Mouse (Mus musculus): ENCODE measurements around the gene Dact3. TPM values are rescaled to one million over a fixed set of nuclear protein-coding genes. Genes with fewer than 3 reads are reported as not detected.

Dact3 gene
- total RNA-seq, 2 experiments from 2014 or later: 179 to 210 TPM

GRCm38 (mm10) chr7:16909909-16910308 lies 34.8 kb downstream of the Dact3 start:
- DNase-seq (ENCODE audit: low spot score in 2 of 2): no peak
- intact Hi-C loops (cut with DNase I): no loop called here

GRCm38 (mm10) chr7:16911904-16912303 lies 36.8 kb downstream of the Dact3 start:
- no peak for DNase-seq (ENCODE audit: low spot score in 2 of 2)
- intact Hi-C loops (cut with DNase I): no loop called here

- intact Hi-C loops (cut with DNase I): no loop called here
- DNase-seq (ENCODE audit: low spot score in 2 of 2): no peak
Measured at GRCm38 (mm10) chr7:16912360-16912759, 37.2 kb downstream of the Dact3 start.

GRCm38 (mm10) chr7:16913806-16914452 lies 38.8 kb downstream of the Dact3 start:
- intact Hi-C loops (cut with DNase I): loop anchor here (1.0 kb wide), 1 partner anchor 19 kb away; no protein-coding TSS in a partner anchor
- DNase-seq (ENCODE audit: low spot score in 2 of 2): peak in 1 of 2 experiments; percentile 71

GRCm38 (mm10) chr7:16914453-16915343 lies 39.6 kb downstream of the Dact3 start:
- intact Hi-C loops (cut with DNase I): no loop called here
- no peak for DNase-seq (ENCODE audit: low spot score in 2 of 2)

- intact Hi-C loops (cut with DNase I): no loop called here
- no peak for DNase-seq (ENCODE audit: low spot score in 2 of 2)
Measured at GRCm38 (mm10) chr7:16915461-16916340, 40.6 kb downstream of the Dact3 start.

- intact Hi-C loops (cut with DNase I): no loop called here
- no peak for DNase-seq (ENCODE audit: low spot score in 2 of 2)
Measured at GRCm38 (mm10) chr7:16916342-16917265, 41.5 kb downstream of the Dact3 start.

GRCm38 (mm10) chr7:16917447-16917846 lies 42.3 kb downstream of the Dact3 start:
- intact Hi-C loops (cut with DNase I): no loop called here
- DNase-seq (ENCODE audit: low spot score in 2 of 2): no peak

GRCm38 (mm10) chr7:16918014-16918413 lies 42.9 kb downstream of the Dact3 start:
- intact Hi-C loops (cut with DNase I): no loop called here

GRCm38 (mm10) chr7:16918670-16919069 lies 43.6 kb downstream of the Dact3 start:
- intact Hi-C loops (cut with DNase I): no loop called here
- DNase-seq (ENCODE audit: low spot score in 2 of 2): no peak

More at GRCm38 (mm10) chr7:16918014-16918413, 42.9 kb downstream of the Dact3 start:
- peak; percentile 78 to 87 for DNase-seq (ENCODE audit: low spot score in 2 of 2)

- no peak for DNase-seq (ENCODE audit: low spot score in 2 of 2)
- intact Hi-C loops (cut with DNase I): no loop called here
Measured at GRCm38 (mm10) chr7:16919395-16920149, 44.5 kb downstream of the Dact3 start.

GRCm38 (mm10) chr7:16920150-16920579 lies 45.0 kb downstream of the Dact3 start:
- intact Hi-C loops (cut with DNase I): no loop called here
- DNase-seq (ENCODE audit: low spot score in 2 of 2): no peak

GRCm38 (mm10) chr7:16920818-16921791 lies 46.0 kb downstream of the Dact3 start:
- intact Hi-C loops (cut with DNase I): no loop called here
- no peak for DNase-seq (ENCODE audit: low spot score in 2 of 2)

GRCm38 (mm10) chr7:16921881-16922335 lies 46.8 kb downstream of the Dact3 start:
- DNase-seq (ENCODE audit: low spot score in 2 of 2): no peak
- intact Hi-C loops (cut with DNase I): no loop called here

GRCm38 (mm10) chr7:16922360-16922973 lies 47.4 kb downstream of the Dact3 start:
- intact Hi-C loops (cut with DNase I): no loop called here
- peak; percentile 54 to 64 for DNase-seq (ENCODE audit: low spot score in 2 of 2)

GRCm38 (mm10) chr7:16923283-16924036 lies 48.3 kb downstream of the Dact3 start:
- intact Hi-C loops (cut with DNase I): no loop called here
- peak in 1 of 2 experiments; percentile 31 for DNase-seq (ENCODE audit: low spot score in 2 of 2)
